Mouse (Mus musculus) heart, embryonic 12.5 days (tissue): Measurements from ENCODE around the gene Cntf. TPM values are rescaled to one million over a fixed set of nuclear protein-coding genes. Genes with fewer than 3 reads are reported as not detected.
A peak's percentile ranks its signal among the peaks of the same experiment; 100 is the strongest.

Experiments used
- ATAC-seq: fragments of 200-750 bp; cut with Nextera tagmentation; 2 replicates; pipeline ENCODE4 v1.8.0; 2017; ENCODE audit warnings: moderate TSS enrichment, moderate library complexity; ENCODE audit not compliant: insufficient number of reproducible peaks, low FRiP score
- H3K27ac ChIP-seq: fragments of 300-500 bp; sonication (generic); 2 replicates; pipeline ENCODE4 v1.5.1; 2016; ENCODE audit warnings: mild to moderate bottlenecking, moderate library complexity; ENCODE audit not compliant: poor library complexity, severe bottlenecking
- H3K27me3 ChIP-seq: fragments of 300-500 bp; sonication (generic); replicated peaks from 2 replicates; pipeline ENCODE4 v1.6.1; 2016; ENCODE audit warnings: mild to moderate bottlenecking, moderate library complexity
- H3K36me3 ChIP-seq: fragments of 300-500 bp; sonication (generic); 2 replicates; pipeline ENCODE4 v1.6.1; 2016; ENCODE audit warnings: mild to moderate bottlenecking, moderate library complexity
- H3K4me1 ChIP-seq: fragments of 300-500 bp; sonication (generic); replicated peaks from 2 replicates; pipeline ENCODE4 v1.6.1; 2016; ENCODE audit warnings: mild to moderate bottlenecking
- H3K4me2 ChIP-seq: fragments of 300-500 bp; sonication (generic); 2 replicates; pipeline ENCODE4 v1.6.1; 2016; ENCODE audit warnings: mild to moderate bottlenecking, moderate library complexity
- H3K4me3 ChIP-seq: fragments of 300-500 bp; sonication (generic); 2 replicates; pipeline ENCODE4 v1.5.1; 2016; ENCODE audit warnings: mild to moderate bottlenecking
- H3K9ac ChIP-seq: fragments of 300-500 bp; sonication (generic); 2 replicates; pipeline ENCODE4 v1.6.1; 2016; ENCODE audit warnings: mild to moderate bottlenecking, moderate library complexity
- H3K9me3 ChIP-seq: fragments of 300-500 bp; sonication (generic); replicated peaks from 2 replicates; pipeline ENCODE4 v1.6.1; 2016; ENCODE audit warnings: mild to moderate bottlenecking, moderate library complexity
- WGBS: fragments of 180-500 bp; shearing (Covaris S2); methylation state at CpG from one replicate; pipeline ENCODE4 v1.1.7; 2016; 5-methylcytosine and 5-hydroxymethylcytosine counted together
- polyA plus RNA-seq: library from polyadenylated mRNA; unstranded; fragments of >200 nt; fragmentation: Nextera tagmentation; extraction: Ambion mirVana; gene quantifications from 2 replicates; pipeline ENCODE4 v1.2.1, GENCODE M21; 2016

Cntf gene
- polyA plus RNA-seq, 1 experiment from 2014 or later, result 0.69 TPM

- H3K4me3 ChIP-seq, result peak overlapping the region; percentile 99
- ATAC-seq, result no peak
Measured at GRCm38 (mm10) chr19:12796328-12796931, 31.0 kb upstream of the Cntf start.

GRCm38 (mm10) chr19:12795511-12796327 lies 30.3 kb upstream of the Cntf start, which contains the start of the genes Zfp91 and Lpxn:
Gene Zfp91 (minus strand): TSS chr19:12796126.
Gene Lpxn (plus strand): TSS chr19:12796193.
- H3K9me3 ChIP-seq, result no peaks in the 10 kb centered on the region
- H3K27me3 ChIP-seq, result no peaks in the 10 kb centered on the region
- no peaks in the 10 kb centered on the region for H3K36me3 ChIP-seq
- H3K4me3 ChIP-seq, result peak within 1 kb of the TSS; percentile 99
- peak; percentile 94 for ATAC-seq
- peaks cover 3% of the 10 kb centered on the region for H3K4me1 ChIP-seq
- WGBS, result under 1% methylated on average over 55 of the region's 76 CpGs
- H3K4me2 ChIP-seq, result peak within 1 kb of the TSS; percentile 75
- peak within 1 kb of the TSS; percentile 100 for H3K9ac ChIP-seq
- peak within 1 kb of the TSS; percentile 100 for H3K27ac ChIP-seq

More at GRCm38 (mm10) chr19:12796328-12796931, 31.0 kb upstream of the Cntf start:
- Histone ChIP-seq H3K9ac (peak overlapping the region; percentile 91), H3K9me3 (no peaks in the 10 kb centered on the region), H3K4me1 (peaks cover 3% of the 10 kb centered on the region), H3K4me2 (peak overlapping the region; percentile 75), H3K27ac (peak overlapping the region; percentile 100), H3K36me3 (no peaks in the 10 kb centered on the region), H3K27me3 (no peaks in the 10 kb centered on the region)
- under 1% methylated on average over 29 of the region's 29 CpGs for WGBS

GRCm38 (mm10) chr19:12795110-12795509 lies 29.7 kb upstream of the Cntf start:
- no peaks in the 10 kb centered on the region for H3K27me3 ChIP-seq
- H3K9ac ChIP-seq, result peak overlapping the region; percentile 100
- peak overlapping the region; percentile 100 for H3K27ac ChIP-seq
- H3K36me3 ChIP-seq, result no peaks in the 10 kb centered on the region
- peak overlapping the region; percentile 66 for H3K4me2 ChIP-seq
- H3K4me1 ChIP-seq, result peaks cover 3% of the 10 kb centered on the region
- ATAC-seq, result peak; percentile 19; the same call in 1 of the 2 replicates
- no peaks in the 10 kb centered on the region for H3K9me3 ChIP-seq
- 0% methylated on average over 36 of the region's 63 CpGs for WGBS
- H3K4me3 ChIP-seq, result peak overlapping the region; percentile 99

GRCm38 (mm10) chr19:12794056-12795044 lies 28.9 kb upstream of the Cntf start:
- Histone ChIP-seq H3K9me3 (no peaks in the 10 kb centered on the region), H3K4me3 (peak overlapping the region; percentile 99), H3K9ac (peak overlapping the region; percentile 100), H3K36me3 (no peaks in the 10 kb centered on the region), H3K27ac (peak overlapping the region; percentile 100), H3K4me1 (peaks cover 3% of the 10 kb centered on the region), H3K4me2 (peak overlapping the region; percentile 66), H3K27me3 (no peaks in the 10 kb centered on the region)
- peak; percentile 81 for ATAC-seq
- under 1% methylated on average over 36 of the region's 39 CpGs for WGBS

- no peak overlapping the region for H3K9ac ChIP-seq
- H3K4me3 ChIP-seq, result no peak overlapping the region
- H3K4me2 ChIP-seq, result no peak overlapping the region
- no peaks in the 10 kb centered on the region for H3K9me3 ChIP-seq
- no peaks in the 10 kb centered on the region for H3K27me3 ChIP-seq
- H3K27ac ChIP-seq, result no peak overlapping the region
- H3K36me3 ChIP-seq, result no peaks in the 10 kb centered on the region
- no peak for ATAC-seq
- peaks cover 3% of the 10 kb centered on the region for H3K4me1 ChIP-seq
Measured at GRCm38 (mm10) chr19:12792374-12792773, 26.9 kb upstream of the Cntf start.

GRCm38 (mm10) chr19:12787721-12788120 lies 22.3 kb upstream of the Cntf start:
- no peak for ATAC-seq
- Histone ChIP-seq H3K9me3 (no peaks in the 10 kb centered on the region), H3K4me2 (no peak overlapping the region), H3K36me3 (no peaks in the 10 kb centered on the region), H3K9ac (no peak overlapping the region), H3K27ac (no peak overlapping the region), H3K4me3 (no peak overlapping the region), H3K27me3 (no peaks in the 10 kb centered on the region), H3K4me1 (peaks cover 3% of the 10 kb centered on the region)
- WGBS, result 86% methylated on average over 4 of the region's 4 CpGs

GRCm38 (mm10) chr19:12786803-12787395 lies 21.5 kb upstream of the Cntf start:
- H3K4me3 ChIP-seq, result no peak overlapping the region
- no peaks in the 10 kb centered on the region for H3K36me3 ChIP-seq
- H3K27ac ChIP-seq, result no peak overlapping the region
- ATAC-seq, result no peak
- no peak overlapping the region for H3K9ac ChIP-seq
- WGBS, result 84% methylated on average over 2 of the region's 2 CpGs
- no peaks in the 10 kb centered on the region for H3K27me3 ChIP-seq
- no peak overlapping the region for H3K4me2 ChIP-seq
- H3K9me3 ChIP-seq, result no peaks in the 10 kb centered on the region
- H3K4me1 ChIP-seq, result peaks cover 3% of the 10 kb centered on the region

GRCm38 (mm10) chr19:12780437-12780836 lies 15.0 kb upstream of the Cntf start:
- no peak overlapping the region for H3K4me3 ChIP-seq
- peaks cover 20% of the 10 kb centered on the region for H3K36me3 ChIP-seq
- H3K27ac ChIP-seq, result no peak overlapping the region
- ATAC-seq, result no peak
- H3K9me3 ChIP-seq, result no peaks in the 10 kb centered on the region
- H3K4me2 ChIP-seq, result no peak overlapping the region
- no peaks in the 10 kb centered on the region for H3K27me3 ChIP-seq
- H3K4me1 ChIP-seq, result no peaks in the 10 kb centered on the region
- H3K9ac ChIP-seq, result no peak overlapping the region

- Histone ChIP-seq H3K4me2 (no peak overlapping the region), H3K9ac (no peak overlapping the region), H3K27me3 (no peaks in the 10 kb centered on the region), H3K4me3 (no peak overlapping the region), H3K4me1 (no peaks in the 10 kb centered on the region), H3K9me3 (no peaks in the 10 kb centered on the region), H3K27ac (no peak overlapping the region), H3K36me3 (peaks cover 43% of the 10 kb centered on the region)
- 89% methylated on average over 5 of the region's 5 CpGs for WGBS
- no peak for ATAC-seq
Measured at GRCm38 (mm10) chr19:12770888-12771287, 5.5 kb upstream of the Cntf start.

- WGBS, result 53% methylated on average over 2 of the region's 2 CpGs
- no peak for ATAC-seq
- H3K36me3 ChIP-seq, result peaks cover 37% of the 10 kb centered on the region
Measured at GRCm38 (mm10) chr19:12762212-12763130, 3.0 kb downstream of the Cntf start.

More at GRCm38 (mm10) chr19:12762212-12763130, 3.0 kb downstream of the Cntf start:
- no peak overlapping the region for H3K9ac ChIP-seq
- H3K27me3 ChIP-seq, result no peaks in the 10 kb centered on the region
- no peak overlapping the region for H3K27ac ChIP-seq
- H3K9me3 ChIP-seq, result no peaks in the 10 kb centered on the region
- H3K4me2 ChIP-seq, result no peak overlapping the region
- no peak overlapping the region for H3K4me3 ChIP-seq
- H3K4me1 ChIP-seq, result no peaks in the 10 kb centered on the region
